Mouse (Mus musculus) olfactory bulb, adult 2 months (tissue): Measurements from ENCODE around the gene Dyrk2. TPM values are rescaled to one million over a fixed set of nuclear protein-coding genes. Genes with fewer than 3 reads are reported as not detected.

Source experiments
- H3K27ac ChIP-seq: fragments of 200-500 bp; 2 replicates; pipeline ENCODE4 v1.5.1; 2012; ENCODE audit warnings: low read depth, low read length; ENCODE audit not compliant: insufficient read depth
- H3K4me1 ChIP-seq: fragments of 200-500 bp; 2 replicates; pipeline ENCODE4 v1.6.1; 2012; ENCODE audit warnings: low read length; ENCODE audit not compliant: control insufficient read depth, insufficient read depth
- H3K4me3 ChIP-seq: fragments of 200-500 bp; 2 replicates; pipeline ENCODE4 v1.5.1; 2012; ENCODE audit warnings: mild to moderate bottlenecking, low read depth, low read length, moderate library complexity; ENCODE audit not compliant: insufficient read depth
- CTCF ChIP-seq: fragments of 200-500 bp; IDR thresholded peaks from 2 replicates; pipeline ENCODE4 v1.5.1; 2012; ENCODE audit warnings: low read depth, mild to moderate bottlenecking, low read length, moderate library complexity; ENCODE audit not compliant: insufficient read depth
- POLR2A ChIP-seq: fragments of 200-500 bp; IDR thresholded peaks from 2 replicates; pipeline ENCODE4 v1.6.1; 2012; ENCODE audit warnings: mild to moderate bottlenecking, low read depth, low read length, moderate library complexity; ENCODE audit not compliant: insufficient read depth
- WGBS: fragments of 180-500 bp; shearing (Covaris S2); methylation state at CpG from one replicate; pipeline ENCODE4 v1.1.7; 2018; 5-methylcytosine and 5-hydroxymethylcytosine counted together
- polyA plus RNA-seq: library from polyadenylated mRNA; stranded (reverse); fragments of >200 nt; gene quantifications from 2 replicates; pipeline ENCODE4 v1.2.4, GENCODE M21; 2012; ENCODE audit warnings: low replicate concordance; ENCODE audit not compliant: missing spikeins, insufficient read depth, insufficient read length

Gene Dyrk2
- not detected in 2 replicates for polyA plus RNA-seq

- TF ChIP-seq CTCF = no peak
- no peak for TF ChIP-seq POLR2A
- peaks cover 16% of the 10 kb centered on the region for H3K4me1 ChIP-seq
- H3K27ac ChIP-seq = 0 out of 2 replicates have a peak within 1 kb of the TSS, but pooled peaks have one; percentile 24
- 15% methylated on average over 16 of the region's 16 CpGs for WGBS
- peak within 1 kb of the TSS; percentile 94 for H3K4me3 ChIP-seq
Measured at GRCm38 (mm10) chr10:118870201-118870980, at the start of gene Dyrk2. Gene Dyrk2, minus strand, starts transcription at chr10:118870209.

GRCm38 (mm10) chr10:118902625-118903024, 32.6 kb upstream of the Dyrk2 start:
- no peak overlapping the region for H3K27ac ChIP-seq
- H3K4me3 ChIP-seq = no peak overlapping the region
- 31% methylated on average over 10 of the region's 10 CpGs for WGBS
- no peak for TF ChIP-seq CTCF
- TF ChIP-seq POLR2A = no peak
- H3K4me1 ChIP-seq = peaks cover 7% of the 10 kb centered on the region; the same call in 1 of the 2 replicates

- H3K4me1 ChIP-seq = no peaks in the 10 kb centered on the region
- H3K4me3 ChIP-seq = no peak overlapping the region
- WGBS = 90% methylated on average over 3 of the region's 3 CpGs
- no peak overlapping the region for H3K27ac ChIP-seq
- TF ChIP-seq POLR2A = no peak
- no peak for TF ChIP-seq CTCF
Measured at GRCm38 (mm10) chr10:118893645-118894044, 23.6 kb upstream of the Dyrk2 start.

- 88% methylated on average over 2 of the region's 2 CpGs for WGBS
- Histone ChIP-seq H3K4me3 (no peak overlapping the region), H3K4me1 (no peaks in the 10 kb centered on the region), H3K27ac (no peak overlapping the region)
- no peak for TF ChIP-seq POLR2A
- TF ChIP-seq CTCF = no peak
Measured at GRCm38 (mm10) chr10:118884126-118884525, 14.1 kb upstream of the Dyrk2 start.

- Histone ChIP-seq H3K4me1 (no peaks in the 10 kb centered on the region), H3K4me3 (no peak overlapping the region), H3K27ac (no peak overlapping the region)
- 93% methylated on average over 11 of the region's 11 CpGs for WGBS
- TF ChIP-seq POLR2A = no peak
- TF ChIP-seq CTCF = no peak
Measured at GRCm38 (mm10) chr10:118883317-118883716, 13.3 kb upstream of the Dyrk2 start.

GRCm38 (mm10) chr10:118882258-118882885, 12.4 kb upstream of the Dyrk2 start:
- no peaks in the 10 kb centered on the region for H3K4me1 ChIP-seq
- TF ChIP-seq CTCF = no peak
- TF ChIP-seq POLR2A = no peak
- no peak overlapping the region for H3K27ac ChIP-seq
- no peak overlapping the region for H3K4me3 ChIP-seq
- WGBS = 90% methylated on average over 12 of the region's 12 CpGs

- WGBS = 84% methylated on average over 2 of the region's 2 CpGs
- no peaks in the 10 kb centered on the region for H3K4me1 ChIP-seq
- TF ChIP-seq CTCF (no peak), POLR2A (no peak)
- no peak overlapping the region for H3K4me3 ChIP-seq
- H3K27ac ChIP-seq = no peak overlapping the region
Measured at GRCm38 (mm10) chr10:118880776-118881175, 10.8 kb upstream of the Dyrk2 start.

- 66% methylated on average over 2 of the region's 2 CpGs for WGBS
- no peak overlapping the region for H3K4me3 ChIP-seq
- TF ChIP-seq CTCF (no peak), POLR2A (no peak)
- peaks cover 13% of the 10 kb centered on the region for H3K4me1 ChIP-seq
- H3K27ac ChIP-seq = no peak overlapping the region
Measured at GRCm38 (mm10) chr10:118872196-118872595, 2.2 kb upstream of the Dyrk2 start.

GRCm38 (mm10) chr10:118869591-118870001, 413 bp downstream of the Dyrk2 start:
- 0% methylated on average over 16 of the region's 16 CpGs for WGBS
- H3K4me3 ChIP-seq = peak overlapping the region; percentile 94
- 0 out of 2 replicates have a peak overlapping the region, but pooled peaks have one; percentile 24 for H3K27ac ChIP-seq
- peaks cover 16% of the 10 kb centered on the region for H3K4me1 ChIP-seq
- TF ChIP-seq POLR2A (no peak; the same call in 1 of the 2 replicates), CTCF (no peak)
